Mouse (Mus musculus) midbrain, embryonic 11.5 days (tissue): Measurements from ENCODE around the gene Zhx3. TPM values are rescaled to one million over a fixed set of nuclear protein-coding genes. Genes with fewer than 3 reads are reported as not detected.
A peak's percentile ranks its signal among the peaks of the same experiment; 100 is the strongest.

Experiments used
- ATAC-seq: fragments of 200-750 bp; cut with Nextera tagmentation; 2 replicates; pipeline ENCODE4 v1.8.0; 2017; ENCODE audit warnings: moderate TSS enrichment, moderate library complexity; ENCODE audit not compliant: low FRiP score
- DNase-seq: peaks from one replicate; pipeline ENCODE4 v3.0.0; 2015; ENCODE audit warnings: low spot score; ENCODE audit errors: missing footprints
- H3K27ac ChIP-seq: fragments of 300-500 bp; sonication (generic); 2 replicates; pipeline ENCODE4 v1.5.1; 2014; ENCODE audit warnings: low read depth, low read length
- H3K27me3 ChIP-seq: fragments of 300-500 bp; sonication (generic); 2 replicates; pipeline ENCODE4 v1.6.1; 2014; ENCODE audit warnings: mild to moderate bottlenecking, low read length, moderate library complexity, mixed read lengths; ENCODE audit not compliant: control insufficient read depth, insufficient read depth
- H3K36me3 ChIP-seq: fragments of 300-500 bp; sonication (generic); 2 replicates; pipeline ENCODE4 v1.6.1; 2014; ENCODE audit warnings: mild to moderate bottlenecking, low read length, moderate library complexity, mixed read lengths; ENCODE audit not compliant: control insufficient read depth, insufficient read depth
- H3K4me1 ChIP-seq: fragments of 300-500 bp; sonication (generic); 2 replicates; pipeline ENCODE4 v1.6.1; 2014; ENCODE audit warnings: low read length; ENCODE audit not compliant: control insufficient read depth, insufficient read depth
- H3K4me2 ChIP-seq: fragments of 300-500 bp; sonication (generic); 2 replicates; pipeline ENCODE4 v1.6.1; 2014; ENCODE audit warnings: mild to moderate bottlenecking, moderate library complexity
- H3K4me3 ChIP-seq: fragments of 300-500 bp; sonication (generic); 2 replicates; pipeline ENCODE4 v1.5.1; 2014; ENCODE audit warnings: low read depth, low read length
- H3K9ac ChIP-seq: fragments of 300-500 bp; sonication (generic); 2 replicates; pipeline ENCODE4 v1.6.1; 2014; ENCODE audit warnings: low read length
- H3K9me3 ChIP-seq: fragments of 300-500 bp; sonication (generic); 2 replicates; pipeline ENCODE4 v1.6.1; 2016; ENCODE audit warnings: low read length; ENCODE audit not compliant: control insufficient read depth
- WGBS: fragments of 180-500 bp; shearing (Covaris S2); extraction: QIAGEN DNeasy Blood & Tissue Kit; methylation state at CpG from one replicate; pipeline ENCODE4 v1.1.7; 2014; 5-methylcytosine and 5-hydroxymethylcytosine counted together
- polyA plus RNA-seq: library from polyadenylated mRNA; unstranded; fragments of >200 nt; fragmentation: Nextera tagmentation; extraction: Ambion mirVana; gene quantifications from 2 replicates; pipeline ENCODE4 v1.2.1, GENCODE M21; 2014

Gene Zhx3
- polyA plus RNA-seq, 1 experiment from 2014 or later: 7.8 TPM

DNA sequence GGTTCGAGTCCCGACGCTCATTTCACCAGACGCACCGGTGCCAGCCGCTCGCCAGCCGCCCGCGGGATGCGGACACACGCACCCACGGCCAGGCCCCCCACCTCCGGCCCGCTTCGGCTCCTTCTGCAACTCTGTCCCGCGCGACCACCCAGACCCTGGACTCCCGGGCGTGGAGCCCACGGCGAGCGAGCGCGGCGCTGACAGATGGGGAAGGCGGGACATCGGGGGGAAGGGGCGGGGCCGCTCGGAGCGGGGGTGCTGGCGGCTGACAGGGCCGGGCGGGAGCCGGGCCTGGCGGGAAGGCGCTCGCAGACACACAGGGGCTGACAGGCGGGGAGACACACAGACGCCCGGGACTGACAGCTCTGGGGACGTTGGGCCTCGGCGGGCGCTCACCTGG, 403 bp downstream of the Zhx3 start:
- ATAC-seq: peak; percentile 90
- peaks cover 6% of the 10 kb centered on the region; the same call in 1 of the 2 replicates for H3K4me1 ChIP-seq
- peak overlapping the region; percentile 89 for H3K9ac ChIP-seq
- peak overlapping the region; percentile 93 for H3K27ac ChIP-seq
- H3K27me3 ChIP-seq: no peaks in the 10 kb centered on the region
- H3K4me3 ChIP-seq: peak overlapping the region; percentile 76
- no peaks in the 10 kb centered on the region for H3K9me3 ChIP-seq
- WGBS: under 1% methylated on average over 47 of the region's 47 CpGs
- peak overlapping the region; percentile 70 for H3K4me2 ChIP-seq
- no peaks in the 10 kb centered on the region for H3K36me3 ChIP-seq
- DNase-seq: peak; percentile 93

DNA sequence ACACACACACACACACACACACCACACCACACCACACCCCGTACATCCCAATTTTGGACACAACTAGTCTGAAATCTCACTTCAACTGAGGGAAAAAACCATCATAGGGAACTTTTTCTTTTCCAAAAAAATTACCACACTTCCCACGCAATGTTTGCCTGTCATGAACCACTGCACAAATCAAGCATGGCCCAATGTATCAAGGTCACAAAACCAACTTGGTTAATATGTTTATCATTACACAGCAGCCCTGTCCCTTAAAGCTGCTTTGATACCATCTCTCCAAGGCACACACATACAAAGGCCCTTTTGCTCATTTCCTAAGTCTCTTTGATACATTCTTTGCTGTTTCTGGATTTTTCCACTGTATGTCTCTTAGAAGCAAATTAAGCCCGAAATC, 1.5 kb downstream of the Zhx3 start:
- Histone ChIP-seq H3K36me3 (no peaks in the 10 kb centered on the region), H3K27ac (no peak overlapping the region), H3K9me3 (no peaks in the 10 kb centered on the region), H3K4me2 (no peak overlapping the region), H3K4me1 (peaks cover 6% of the 10 kb centered on the region; the same call in 1 of the 2 replicates), H3K27me3 (no peaks in the 10 kb centered on the region), H3K4me3 (no peak overlapping the region), H3K9ac (no peak overlapping the region)
- 94% methylated on average over 3 of the region's 3 CpGs for WGBS
- no peak for DNase-seq
- no peak for ATAC-seq

- H3K27me3 ChIP-seq: no peaks in the 10 kb centered on the region
- ATAC-seq (no peak), DNase-seq (no peak)
- no peaks in the 10 kb centered on the region for H3K9me3 ChIP-seq
- peaks cover 6% of the 10 kb centered on the region; the same call in 1 of the 2 replicates for H3K4me1 ChIP-seq
- H3K27ac ChIP-seq: no peak overlapping the region
- no peak overlapping the region for H3K4me2 ChIP-seq
- H3K9ac ChIP-seq: no peak overlapping the region
- no peaks in the 10 kb centered on the region for H3K36me3 ChIP-seq
- H3K4me3 ChIP-seq: no peak overlapping the region
- WGBS: 80% methylated on average over 3 of the region's 3 CpGs
Observed at GRCm38 (mm10) chr2:160869446-160869845, 3.4 kb downstream of the Zhx3 start.

- WGBS: 78% methylated on average over 2 of the region's 2 CpGs
Observed at GRCm38 (mm10) chr2:160865266-160865665, 7.5 kb downstream of the Zhx3 start.

GRCm38 (mm10) chr2:160864112-160864511, 8.7 kb downstream of the Zhx3 start:
- no peak overlapping the region for H3K27ac ChIP-seq
- no peak for DNase-seq

More at GRCm38 (mm10) chr2:160865266-160865665, 7.5 kb downstream of the Zhx3 start:
- Histone ChIP-seq H3K4me1 (no peaks in the 10 kb centered on the region), H3K4me3 (no peak overlapping the region), H3K27me3 (no peaks in the 10 kb centered on the region), H3K9ac (no peak overlapping the region), H3K4me2 (no peak overlapping the region), H3K9me3 (no peaks in the 10 kb centered on the region), H3K27ac (no peak overlapping the region), H3K36me3 (no peaks in the 10 kb centered on the region)
- no peak for DNase-seq
- no peak for ATAC-seq

DNA sequence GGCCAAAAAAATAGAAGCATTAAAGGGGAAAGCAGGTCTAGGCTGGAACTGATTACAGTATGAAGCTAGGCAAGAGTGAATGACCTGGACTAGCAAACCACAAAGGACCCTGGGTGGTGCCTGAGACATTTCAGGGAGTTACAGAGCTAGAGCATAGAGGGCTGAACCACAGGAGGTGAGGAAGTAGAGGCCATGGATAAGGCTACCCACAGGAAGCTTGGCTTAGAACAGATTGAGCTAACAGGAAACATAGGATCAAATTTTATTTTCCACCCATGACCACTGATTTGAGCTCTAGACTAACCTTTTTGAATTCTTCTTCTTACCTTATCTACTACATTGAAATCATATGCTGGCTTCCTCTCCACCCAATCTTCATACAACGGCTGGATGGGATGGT, 12.4 kb downstream of the Zhx3 start:
- no peak overlapping the region for H3K9ac ChIP-seq
- DNase-seq: no peak
- no peak overlapping the region for H3K27ac ChIP-seq
- no peaks in the 10 kb centered on the region for H3K9me3 ChIP-seq
- no peak for ATAC-seq
- H3K4me3 ChIP-seq: no peak overlapping the region
- H3K27me3 ChIP-seq: no peaks in the 10 kb centered on the region
- H3K4me1 ChIP-seq: no peaks in the 10 kb centered on the region
- H3K4me2 ChIP-seq: no peak overlapping the region
- 94% methylated on average over 1 of the region's 1 CpGs for WGBS
- no peaks in the 10 kb centered on the region for H3K36me3 ChIP-seq

More at GRCm38 (mm10) chr2:160864112-160864511, 8.7 kb downstream of the Zhx3 start:
- ATAC-seq: no peak
- no peak overlapping the region for H3K9ac ChIP-seq
- H3K4me1 ChIP-seq: no peaks in the 10 kb centered on the region
- WGBS: 90% methylated on average over 1 of the region's 1 CpGs
- H3K4me2 ChIP-seq: no peak overlapping the region
- no peak overlapping the region for H3K4me3 ChIP-seq
- no peaks in the 10 kb centered on the region for H3K27me3 ChIP-seq
- H3K36me3 ChIP-seq: no peaks in the 10 kb centered on the region
- H3K9me3 ChIP-seq: no peaks in the 10 kb centered on the region

DNA sequence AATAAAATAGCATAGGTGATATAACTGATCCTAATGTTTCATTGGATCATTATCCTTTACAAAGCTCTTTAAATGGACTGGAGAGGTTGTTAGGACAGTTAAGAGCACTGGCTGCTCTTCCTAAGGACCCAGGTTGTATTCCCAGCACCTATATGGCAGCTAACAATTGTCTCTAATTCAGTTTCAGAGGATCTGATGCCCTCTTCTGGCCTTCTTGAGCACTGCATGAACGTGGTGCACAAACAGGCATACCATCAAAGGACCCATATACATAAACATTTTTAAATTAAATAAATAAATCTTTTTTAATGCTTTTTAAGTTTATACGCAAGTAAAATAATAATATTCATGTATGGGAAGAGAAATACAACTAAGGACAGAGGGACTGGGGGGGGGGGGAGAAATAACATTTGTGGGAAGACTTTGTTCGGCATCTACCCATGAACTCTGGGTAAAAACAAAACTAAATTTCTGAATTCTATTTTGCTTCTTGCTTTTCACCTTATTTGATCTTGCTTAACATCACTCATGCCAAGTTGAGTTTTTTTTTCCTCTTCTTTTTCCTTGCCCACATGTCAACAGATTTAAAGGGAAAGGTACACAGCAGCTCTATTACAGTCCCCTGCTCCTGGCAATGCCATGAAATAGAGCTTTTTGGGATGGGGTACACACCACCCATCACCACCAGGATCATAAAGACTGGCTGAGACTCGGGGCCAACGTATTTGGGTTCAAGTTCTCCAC, 16.3 kb downstream of the Zhx3 start:
- WGBS: 78% methylated on average over 5 of the region's 5 CpGs
- H3K27me3 ChIP-seq: no peaks in the 10 kb centered on the region
- no peak for ATAC-seq

GRCm38 (mm10) chr2:160854687-160855086, 18.1 kb downstream of the Zhx3 start:
- no peaks in the 10 kb centered on the region for H3K9me3 ChIP-seq
- no peaks in the 10 kb centered on the region for H3K36me3 ChIP-seq
- no peaks in the 10 kb centered on the region for H3K27me3 ChIP-seq
- no peak overlapping the region for H3K9ac ChIP-seq
- no peak overlapping the region for H3K4me2 ChIP-seq
- no peaks in the 10 kb centered on the region for H3K4me1 ChIP-seq
- no peak overlapping the region for H3K4me3 ChIP-seq
- DNase-seq: no peak
- no peak overlapping the region for H3K27ac ChIP-seq
- no peak for ATAC-seq

More for the DNA sequence above, 16.3 kb downstream of the Zhx3 start:
- H3K9me3 ChIP-seq: no peaks in the 10 kb centered on the region
- no peak for DNase-seq
- no peak overlapping the region for H3K4me2 ChIP-seq
- H3K27ac ChIP-seq: no peak overlapping the region
- H3K4me3 ChIP-seq: no peak overlapping the region
- H3K36me3 ChIP-seq: no peaks in the 10 kb centered on the region
- H3K4me1 ChIP-seq: no peaks in the 10 kb centered on the region
- H3K9ac ChIP-seq: no peak overlapping the region

DNA sequence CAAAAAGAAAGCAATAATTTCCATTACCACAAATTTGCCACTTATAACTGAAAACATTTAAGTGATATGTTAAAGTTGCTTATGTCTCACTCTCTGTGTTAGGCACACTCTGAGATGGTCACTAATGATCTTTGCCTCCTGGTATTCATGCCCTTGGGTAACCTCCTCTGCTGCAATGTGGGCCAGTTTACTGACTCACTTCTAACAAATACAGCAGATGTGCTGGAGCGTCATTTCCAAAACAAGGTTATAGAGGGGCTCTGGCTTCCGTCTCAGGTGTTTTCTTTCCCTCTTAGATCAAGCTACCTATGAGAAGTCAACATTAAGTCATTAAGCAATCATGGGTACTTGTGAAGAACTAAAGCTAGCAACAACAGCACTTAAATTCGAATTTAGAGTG, 22.4 kb downstream of the Zhx3 start:
- ATAC-seq: no peak
- DNase-seq: no peak
- no peaks in the 10 kb centered on the region for H3K4me1 ChIP-seq
- no peaks in the 10 kb centered on the region for H3K27me3 ChIP-seq
- no peak overlapping the region for H3K9ac ChIP-seq
- no peaks in the 10 kb centered on the region for H3K36me3 ChIP-seq
- H3K9me3 ChIP-seq: no peaks in the 10 kb centered on the region
- 89% methylated on average over 3 of the region's 3 CpGs for WGBS
- H3K4me3 ChIP-seq: no peak overlapping the region
- no peak overlapping the region for H3K4me2 ChIP-seq
- H3K27ac ChIP-seq: no peak overlapping the region
